Mouse (Mus musculus) lung, adult 18-20 months (tissue): ENCODE measurements around the gene Vmn2r8.
"Not testable (repeated sequence)": the region's sequence is repeated elsewhere in the genome, so short reads cannot be mapped to it uniquely, and the experiment has no call there.

Experiments
- DNase-seq, 2 experiments: peaks; one replicate each; pipeline ENCODE4 v3.0.0; 2022; ENCODE audit warnings: mixed read lengths in 2 of 2

The Vmn2r8 gene

DNA sequence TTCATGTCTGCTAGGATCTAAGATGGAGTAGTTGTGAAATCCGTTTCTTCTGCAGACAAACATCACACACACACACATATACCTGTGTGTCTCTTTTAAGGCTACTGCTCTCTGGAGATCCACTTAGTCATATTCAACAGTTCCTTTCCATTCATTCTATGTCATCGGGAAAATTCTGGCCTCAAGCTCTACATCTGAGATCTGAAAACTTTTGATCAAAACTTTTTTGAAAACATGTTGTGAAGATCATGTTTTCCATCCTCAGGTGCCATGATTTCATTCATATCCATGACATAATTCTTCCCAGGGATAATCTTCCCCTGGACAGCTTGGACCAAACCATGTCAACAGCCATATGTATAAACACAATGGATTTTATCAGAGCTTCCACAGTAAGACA is at the start of gene Vmn2r8:
Gene Vmn2r8 (minus strand): TSS at position 101 of the 400 bp plus-strand sequence.
- not testable (repeated sequence) for DNase-seq

DNA sequence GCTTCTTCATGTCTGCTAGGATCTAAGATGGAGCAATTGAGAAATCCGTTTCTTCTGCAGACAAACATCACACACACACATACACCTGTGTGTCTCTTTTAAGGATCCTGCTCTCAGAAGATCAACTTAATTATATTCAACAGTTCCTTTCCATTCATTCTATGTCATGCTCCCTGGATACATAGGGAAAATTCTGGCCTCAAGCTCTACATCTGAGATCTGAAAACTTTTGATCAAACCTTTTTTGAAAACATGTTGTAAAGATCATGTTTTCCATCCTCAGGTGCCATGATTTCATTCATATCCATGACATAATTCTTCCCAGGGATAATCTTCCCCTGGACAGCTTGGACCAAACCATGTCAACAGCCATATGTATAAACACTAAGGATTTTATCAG is 43.9 kb upstream of the Vmn2r8 start, which contains the start of gene Vmn2r9:
Gene Vmn2r9 (minus strand): TSS at position 101 of the 400 bp plus-strand sequence.
- DNase-seq: not testable (repeated sequence)

DNA sequence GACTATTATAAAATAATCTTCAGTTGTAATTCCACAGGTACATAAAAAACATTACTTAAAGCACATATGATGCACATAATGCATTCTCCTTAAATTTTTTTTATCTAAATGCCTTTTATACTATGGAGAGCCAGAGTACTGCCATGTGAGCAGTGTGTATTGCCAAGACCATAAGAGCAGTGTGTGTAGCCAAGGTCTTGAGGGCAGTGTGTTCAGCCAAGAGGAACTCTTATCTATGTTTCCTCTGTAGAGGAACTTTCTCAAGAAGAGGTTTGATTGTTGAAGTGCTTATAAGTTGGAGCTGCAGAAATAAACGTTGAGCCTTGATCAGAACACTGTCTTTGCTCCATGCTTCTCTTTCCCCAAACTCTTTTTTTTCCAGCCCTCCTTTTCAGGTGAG is 40.8 kb upstream of the Vmn2r8 start:
- peak; percentile 55 to 66 for DNase-seq

DNA sequence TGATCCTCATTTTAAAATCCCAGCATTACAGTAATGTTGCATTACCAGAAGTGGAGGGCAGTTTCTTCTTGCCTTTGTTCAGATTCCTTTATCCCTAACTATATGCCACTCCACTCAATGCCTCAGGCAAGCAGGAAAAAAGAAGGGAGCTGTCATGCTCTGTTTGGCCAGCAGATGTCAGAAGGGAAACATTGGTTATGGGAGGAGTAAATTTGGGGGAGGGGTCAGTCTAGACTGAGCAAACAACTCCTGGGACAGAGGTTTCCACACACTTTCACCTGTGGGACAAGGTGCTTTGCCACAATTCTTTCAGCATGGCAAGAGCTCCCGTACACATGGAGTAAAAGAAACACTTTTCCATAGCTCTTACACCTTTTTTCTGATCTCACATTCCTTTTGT is 27.5 kb upstream of the Vmn2r8 start:
- DNase-seq: peak; percentile 42 to 64

DNA sequence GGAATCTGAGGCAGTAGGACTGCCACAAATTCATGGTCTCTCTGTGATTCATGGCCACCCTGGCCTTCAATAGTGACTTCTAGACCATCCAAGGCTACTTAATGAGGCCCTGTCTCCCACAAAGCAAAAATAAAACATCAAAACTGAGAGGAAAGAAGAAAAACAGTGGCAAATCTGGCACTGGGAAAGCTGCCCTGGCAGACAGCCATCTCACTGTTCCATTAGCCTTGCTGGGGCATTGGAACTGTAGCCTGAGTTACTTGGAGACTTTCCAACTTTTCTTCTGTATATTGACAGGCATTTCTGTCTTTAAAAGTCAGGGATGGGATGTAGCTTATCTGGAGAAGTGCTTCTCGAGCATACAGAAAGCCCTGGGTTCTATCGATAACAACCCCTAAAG is 14.6 kb upstream of the Vmn2r8 start:
- no peak for DNase-seq

DNA sequence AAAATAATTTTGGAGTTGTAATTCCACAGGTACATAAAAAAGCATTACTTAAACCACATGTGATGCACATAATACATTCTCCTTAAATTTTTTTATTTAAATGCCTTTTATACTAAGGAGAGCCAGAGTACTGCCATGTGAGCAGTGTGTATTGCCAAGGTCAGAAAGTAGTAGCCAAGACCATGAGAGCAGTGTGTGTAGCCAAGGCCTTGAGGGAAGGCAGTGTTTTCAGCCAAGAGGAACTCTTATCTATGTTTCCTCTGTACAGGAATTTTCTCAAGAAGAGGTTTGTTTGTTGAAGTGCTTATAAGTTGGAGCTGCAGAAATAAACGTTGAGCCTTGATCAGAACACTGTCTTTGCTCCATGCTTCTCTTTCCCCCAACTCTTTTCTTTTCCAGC is 5.0 kb downstream of the Vmn2r8 start:
- peak; percentile 44 to 52 for DNase-seq

DNA sequence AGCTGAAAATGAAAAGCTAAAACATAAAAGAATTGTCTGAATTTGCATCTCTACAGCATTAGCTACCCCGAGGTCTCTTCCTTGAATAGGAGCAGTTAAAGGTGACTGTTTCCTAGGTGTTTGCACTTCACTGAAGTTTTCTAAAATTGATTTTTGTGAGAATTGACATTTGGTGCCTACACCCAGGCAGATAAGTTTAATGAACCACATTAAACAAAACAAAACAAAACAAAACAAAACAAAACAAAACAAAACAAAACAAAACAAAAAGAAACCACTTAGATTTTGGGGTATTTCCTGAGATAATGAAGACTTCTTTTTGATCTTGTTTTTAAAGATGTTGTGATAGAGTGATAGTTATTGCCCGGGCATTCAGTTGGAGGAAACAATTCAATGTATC is 13.4 kb downstream of the Vmn2r8 start, which contains the start of gene Tmed11:
Gene Tmed11 (minus strand): TSS at position 101 of the 400 bp plus-strand sequence.
- not testable (repeated sequence) for DNase-seq

DNA sequence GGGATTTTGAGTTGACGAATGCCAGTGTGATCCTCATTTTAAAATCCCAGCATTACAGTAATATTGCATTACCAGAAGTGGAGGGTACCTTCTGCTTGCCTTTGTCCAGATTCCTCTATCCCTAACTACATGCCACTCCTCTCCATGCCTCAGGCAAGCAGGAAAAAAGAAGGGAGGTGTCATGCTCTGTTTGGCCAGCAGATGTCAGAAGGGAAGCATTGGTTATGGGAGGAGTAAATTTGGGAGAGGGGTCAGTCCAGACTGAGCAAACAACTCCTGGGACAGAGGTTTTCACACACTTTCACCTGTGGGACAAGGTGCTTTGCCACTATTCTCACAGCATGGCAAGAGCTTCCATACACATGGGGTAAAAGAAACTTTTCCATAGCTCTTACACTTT is 18.3 kb downstream of the Vmn2r8 start:
- DNase-seq: peak; percentile 37 to 52

DNA sequence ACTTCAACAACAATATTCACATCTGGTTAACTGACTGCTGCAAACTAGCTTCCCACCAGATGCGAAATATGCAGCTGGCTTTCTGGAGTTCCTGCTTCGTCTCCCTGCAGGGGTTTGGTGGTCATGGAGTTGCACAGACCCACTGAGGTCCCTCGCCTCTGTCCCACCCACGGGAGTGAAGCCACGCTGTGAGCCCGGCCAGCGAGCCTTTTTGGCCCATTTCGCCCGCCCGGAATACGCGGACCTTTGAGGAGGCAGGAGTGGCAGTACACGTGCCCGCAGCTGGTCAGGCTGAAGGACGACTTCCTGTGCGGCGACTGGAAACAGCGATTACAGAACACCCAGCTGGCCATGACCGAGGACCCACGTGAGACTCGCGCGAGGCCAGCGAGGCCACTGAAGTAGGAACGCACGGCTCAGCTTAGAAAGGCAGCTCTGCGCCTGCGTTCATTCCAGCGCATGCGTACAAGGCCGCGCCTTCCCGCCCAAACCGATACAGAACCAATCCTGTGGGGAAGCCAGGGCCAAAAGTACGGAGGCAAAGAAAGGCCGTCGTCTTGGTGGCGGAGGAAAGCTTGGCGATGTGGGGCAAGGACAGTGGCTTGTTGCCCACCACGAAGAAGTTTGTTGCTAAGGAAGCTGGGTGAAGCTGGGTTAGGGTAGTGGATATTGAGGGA is 33.9 kb downstream of the Vmn2r8 start, which contains the start of gene Rnf212:
Gene Rnf212 (minus strand): TSS at position 353 of the 677 bp plus-strand sequence.
- DNase-seq: no peak

DNA sequence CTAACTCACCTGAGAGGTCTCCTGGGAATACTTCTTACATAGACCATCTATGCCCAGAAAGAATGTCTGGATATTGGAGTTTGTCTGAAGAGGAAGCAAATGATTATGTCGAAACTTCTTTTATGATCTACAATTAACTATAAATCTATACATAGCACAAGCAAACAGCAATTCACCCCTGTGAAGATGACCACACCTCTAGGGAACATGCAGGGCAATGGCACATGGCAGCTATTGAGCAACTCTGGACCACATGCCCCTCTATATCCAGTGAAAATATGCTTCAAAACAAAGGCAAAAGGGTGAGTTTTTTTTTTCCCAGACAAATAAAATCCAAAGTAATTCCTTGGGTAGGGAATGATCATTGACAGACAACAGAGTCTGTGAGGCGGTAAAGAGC is 48.6 kb downstream of the Vmn2r8 start:
- DNase-seq: no peak

DNA sequence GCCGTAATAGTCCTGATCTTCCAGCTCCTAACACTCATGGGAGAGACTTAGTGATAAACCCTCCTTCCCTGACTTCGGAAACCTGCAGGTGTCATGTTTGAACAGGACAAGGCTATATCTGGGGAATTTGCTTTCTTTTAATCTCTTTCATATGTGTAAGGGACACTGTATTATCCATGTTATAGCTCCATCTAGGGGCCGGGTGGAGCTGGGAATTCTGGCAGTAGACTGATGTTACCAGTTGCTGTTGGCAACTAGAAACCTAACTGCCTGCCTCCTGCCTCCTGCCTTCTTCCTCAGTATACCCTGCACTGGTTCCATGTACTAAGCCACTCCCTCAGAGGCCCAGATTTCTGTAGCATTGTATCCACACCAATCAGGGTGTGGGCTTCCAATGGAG is 50.3 kb downstream of the Vmn2r8 start:
- peak in 1 of 2 experiments; percentile 5 for DNase-seq

DNA sequence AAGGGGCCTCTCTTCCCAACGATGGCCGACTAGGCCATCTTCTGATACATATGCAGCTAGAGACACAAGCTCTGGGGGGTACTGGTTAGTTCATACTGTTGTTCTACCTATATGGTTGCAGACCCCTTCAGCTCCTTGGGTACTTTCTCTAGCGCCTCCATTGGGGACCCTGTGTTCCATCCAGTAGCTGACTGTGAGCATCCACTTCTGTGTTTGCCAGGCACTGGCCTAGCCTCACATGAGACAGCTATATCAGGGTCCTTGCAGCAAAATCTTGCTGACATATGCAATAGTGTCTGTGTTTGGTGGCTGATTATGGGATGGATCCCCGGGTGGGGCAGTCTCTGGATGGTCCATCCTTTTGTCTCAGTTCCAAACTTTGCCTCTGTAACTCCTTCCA is 57.4 kb downstream of the Vmn2r8 start:
- not testable (repeated sequence) for DNase-seq

DNA sequence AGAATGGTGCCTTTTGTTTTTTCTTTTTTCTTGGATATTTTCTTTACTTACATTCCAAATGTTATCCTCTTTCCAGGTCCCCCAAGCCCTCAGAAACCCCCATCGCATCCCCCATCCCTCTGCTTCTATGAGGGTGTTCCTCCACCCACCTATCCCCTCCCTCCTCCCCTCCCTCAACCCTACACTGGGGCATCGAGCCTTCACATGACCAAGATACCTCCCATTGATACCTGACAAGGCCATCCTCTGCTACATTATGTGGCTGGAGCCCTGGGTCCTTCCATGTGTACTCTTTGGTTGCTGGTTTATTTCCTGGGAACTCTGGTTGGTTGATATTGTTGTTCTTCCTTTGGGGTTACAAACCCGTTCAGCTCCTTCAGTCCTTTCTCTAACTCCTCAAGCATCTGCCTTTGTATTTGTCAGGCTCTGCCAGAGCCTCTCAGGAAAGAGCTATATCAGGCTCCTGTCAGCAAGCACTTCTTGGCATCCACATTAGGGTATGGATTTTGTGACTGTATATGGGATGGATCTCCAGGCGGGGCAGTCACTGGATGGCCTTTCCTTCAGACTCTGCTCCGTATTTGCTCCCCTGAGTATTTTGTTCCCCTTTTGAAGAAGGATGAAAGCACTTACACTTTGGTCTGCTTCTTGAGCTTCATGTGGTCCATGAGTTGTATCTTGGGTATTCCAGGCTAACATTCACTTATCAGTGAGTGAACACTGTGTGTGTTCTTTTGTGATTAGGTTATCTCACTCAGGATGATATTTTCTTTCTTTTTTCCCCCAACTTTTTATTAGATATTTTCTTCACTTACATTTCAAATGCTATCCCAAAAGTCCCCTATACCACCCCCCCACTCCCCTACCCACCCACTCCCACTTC is 58.1 kb downstream of the Vmn2r8 start:
- no peak for DNase-seq

DNA sequence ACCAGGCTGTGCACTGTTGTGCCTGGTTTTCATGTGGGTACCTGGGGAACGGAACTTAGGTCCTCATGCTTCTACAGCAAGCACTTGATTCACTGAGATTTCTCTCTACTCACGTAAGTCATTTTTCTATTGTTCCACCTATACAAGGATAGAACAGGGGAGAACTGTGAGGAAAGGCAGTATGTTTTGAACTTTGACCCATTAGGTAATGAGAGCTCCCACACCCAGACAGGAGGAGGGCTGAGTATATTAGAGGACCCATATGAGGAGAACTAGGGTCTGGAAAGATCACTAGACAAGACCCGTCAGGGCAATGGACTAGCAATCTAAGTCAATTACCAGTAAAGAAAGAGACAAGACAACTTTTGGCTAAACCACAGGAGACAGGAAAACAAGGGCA is 64.0 kb downstream of the Vmn2r8 start:
- no peak for DNase-seq

DNA sequence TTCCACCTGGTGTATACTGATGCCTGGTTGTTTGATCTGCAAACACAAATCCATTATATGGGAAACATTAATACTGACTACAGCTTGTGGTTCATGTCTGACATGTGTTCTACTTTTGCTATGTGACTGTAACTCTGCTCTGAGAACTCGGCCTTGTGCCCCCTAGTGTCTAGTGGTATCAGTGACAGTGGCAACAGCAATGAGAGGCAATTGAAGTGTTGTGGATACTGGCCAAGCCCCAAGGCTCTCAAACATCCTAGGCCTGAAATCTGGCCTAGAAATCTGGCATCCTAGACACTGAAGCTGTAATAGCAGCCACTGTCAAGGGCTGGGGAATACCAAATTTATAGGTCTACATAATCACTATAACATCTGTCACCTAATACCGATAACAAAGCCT is 64.8 kb downstream of the Vmn2r8 start:
- no peak for DNase-seq

DNA sequence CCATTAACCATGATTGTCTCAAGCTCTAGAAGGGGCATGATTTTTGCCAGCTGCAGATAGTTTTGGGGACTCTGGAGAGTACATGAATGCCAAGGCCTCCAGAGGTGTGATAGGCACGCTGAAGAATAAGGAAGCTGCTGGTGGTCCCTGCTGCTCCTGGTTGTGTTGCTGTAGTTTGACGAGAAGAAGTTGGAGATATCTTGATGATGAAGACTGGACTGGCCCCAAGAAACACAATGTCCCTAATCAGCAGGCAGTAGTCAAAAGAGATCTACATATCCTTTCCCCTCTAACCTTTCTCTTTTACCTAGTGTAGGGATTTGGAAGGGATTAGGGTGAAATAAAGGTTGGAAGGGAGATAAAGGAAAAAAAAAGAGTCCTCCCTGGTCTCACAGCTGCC is 66.1 kb downstream of the Vmn2r8 start:
- DNase-seq: no peak

DNA sequence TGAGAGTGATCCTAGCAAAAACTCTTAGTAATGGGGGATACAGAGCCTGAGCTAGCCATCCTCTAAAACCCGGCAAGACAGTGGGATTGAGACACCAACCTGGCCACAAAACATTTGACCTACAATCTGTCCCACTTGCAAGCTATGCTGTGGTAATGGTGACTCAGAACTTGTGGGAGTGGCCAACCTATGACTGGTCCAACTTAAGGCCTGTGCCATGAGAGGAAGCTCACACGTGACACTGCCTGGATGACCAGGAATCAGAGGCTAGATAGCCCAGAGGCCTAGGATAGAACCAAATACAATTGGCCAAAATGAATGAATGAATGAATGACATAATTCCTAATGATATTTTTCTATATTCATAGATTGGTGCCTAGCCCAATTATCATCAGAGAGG is 66.8 kb downstream of the Vmn2r8 start:
- no peak for DNase-seq
